Mouse (Mus musculus) liver, postnatal 0 days (tissue): ENCODE data around the gene Dnaja3.

Experiments
- CTCF ChIP-seq: sonication (generic); IDR thresholded peaks from 2 replicates; pipeline ENCODE4 v1.5.1; 2016; ENCODE audit warnings: antibody characterized with exemption, low read depth
- EP300 ChIP-seq: IDR thresholded peaks from 2 replicates; pipeline ENCODE4 v1.6.1; 2016; ENCODE audit warnings: antibody characterized with exemption, low read depth, mild to moderate bottlenecking

DNA sequence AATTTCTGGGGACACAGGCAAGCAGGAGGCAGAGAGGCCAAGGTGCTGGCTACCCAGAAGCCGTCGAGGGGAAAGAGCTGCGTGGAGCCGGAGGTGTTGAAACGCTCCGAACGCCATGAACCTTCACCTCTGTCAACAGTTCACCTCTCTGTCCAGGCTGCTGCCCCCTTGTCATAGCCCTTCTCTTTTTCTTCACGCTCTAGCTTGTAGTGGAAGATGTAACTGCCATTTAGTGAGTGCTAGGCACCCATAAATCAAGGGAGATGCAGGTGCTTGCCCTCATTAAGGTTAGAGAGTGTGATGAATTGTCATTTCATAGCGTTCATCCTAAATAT lies 44.6 kb downstream of the Dnaja3 start:
- no peak for TF ChIP-seq CTCF
- TF ChIP-seq EP300: no peak
